Mouse (Mus musculus): ENCODE results near the gene Sept1. TPM values are rescaled to one million over a fixed set of nuclear protein-coding genes. Genes with fewer than 3 reads are reported as not detected.

Sept1 gene
- total RNA-seq, 1 experiment, result 85.8 TPM

DNA sequence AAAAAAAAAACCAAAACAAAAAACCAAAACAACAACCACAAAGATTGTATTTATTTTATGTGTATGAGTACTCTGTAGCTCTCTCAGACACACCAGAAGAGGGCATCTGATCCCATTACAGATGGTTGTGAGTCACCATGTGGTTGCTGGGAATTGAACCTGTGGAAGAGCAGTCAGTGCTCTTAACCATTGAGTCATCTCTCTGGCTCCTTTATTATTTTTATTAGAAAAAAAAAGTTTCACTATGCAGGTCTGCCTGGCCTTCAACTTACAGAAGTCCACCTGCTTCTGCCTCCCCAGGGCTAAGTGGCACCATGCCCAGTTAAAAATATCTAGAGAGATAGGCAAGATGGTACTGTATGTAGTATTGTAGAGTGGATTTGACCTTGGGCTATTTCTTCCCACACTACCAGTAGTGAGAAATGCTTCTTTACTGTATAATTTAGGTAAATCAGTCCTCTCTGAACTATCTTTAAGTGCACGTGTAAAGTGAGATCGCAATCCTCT is 10.5 kb upstream of the Sept1 start:
- no peak for DNase-seq (ENCODE audit: low read depth, low spot score)
- H3K4me1 ChIP-seq (ENCODE audit: control insufficient read depth in 2 of 2, insufficient read depth in 2 of 2, low read length in 2 of 2, poor library complexity in 1 of 2), result peaks cover 0 to 5% of the 10 kb centered on the region in 2 experiments; a peak in 1 of 4 replicates
- peaks cover 6% of the 10 kb centered on the region; the same call in 1 of the 2 replicates for H3K9me3 ChIP-seq (ENCODE audit: control insufficient read depth, insufficient read depth, low read depth, low read length)
- H3K27ac ChIP-seq (ENCODE audit: insufficient read depth, low read depth, low read length, poor library complexity, severe bottlenecking), result no peak overlapping the region
- H3K4me3 ChIP-seq (ENCODE audit: insufficient read depth in 1 of 2, low read depth in 1 of 2, low read length in 2 of 2, poor library complexity in 1 of 2, severe bottlenecking in 1 of 2), result peak overlapping the region in 1 of 2 experiments; percentile 96; a peak in 1 of 4 replicates
- peaks cover 6% of the 10 kb centered on the region; the same call in 1 of the 2 replicates for H3K36me3 ChIP-seq (ENCODE audit: control insufficient read depth, insufficient read depth, low read length, poor library complexity, severe bottlenecking)
- no peak for TF ChIP-seq ZC3H11A (IDR thresholded peaks at IDR 0.05; ENCODE audit: borderline replicate concordance, low read depth, low read length)
- in situ Hi-C loops (cut with MboI; ENCODE audit: low sequenced_read_pairs in 2 of 2, unreplicated experiment in 2 of 2), result no loop called here
- peak overlapping the region; percentile 83; the same call in 1 of the 2 replicates for H3K9ac ChIP-seq (ENCODE audit: insufficient read depth, low read depth, low read length, poor library complexity, severe bottlenecking)

DNA sequence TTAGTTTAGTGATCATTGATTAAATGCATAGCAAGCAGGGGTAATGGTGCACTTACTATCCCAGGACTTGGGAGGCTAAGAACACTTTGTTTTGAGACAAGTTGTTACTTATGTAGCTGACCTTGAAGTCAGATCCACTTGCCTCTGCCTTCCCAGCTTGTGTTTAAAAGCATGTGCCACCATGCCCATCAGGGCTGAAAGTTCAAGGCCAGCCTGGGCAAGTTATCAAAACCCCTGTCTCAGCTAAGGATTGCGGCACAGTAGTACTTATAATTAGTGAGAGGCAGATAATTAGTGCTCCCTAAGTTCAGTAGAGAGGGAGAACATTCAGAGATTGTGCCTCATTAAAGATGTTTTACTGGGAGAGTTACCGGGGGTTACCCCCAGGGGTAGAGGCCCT is 1.8 kb upstream of the Sept1 start:
- Histone ChIP-seq H3K9ac (ENCODE audit: insufficient read depth, low read depth, low read length, poor library complexity, severe bottlenecking) (no peak overlapping the region), H3K27ac (ENCODE audit: insufficient read depth, low read depth, low read length, poor library complexity, severe bottlenecking) (no peak overlapping the region), H3K4me3 (ENCODE audit: insufficient read depth in 1 of 2, low read depth in 1 of 2, low read length in 2 of 2, poor library complexity in 1 of 2, severe bottlenecking in 1 of 2) (peak overlapping the region; percentile 81 to 83; a peak in 2 of 4 replicates), H3K9me3 (ENCODE audit: control insufficient read depth, insufficient read depth, low read depth, low read length) (0 out of 2 replicates have a peak, but pooled peaks cover 2% of the 10 kb centered on the region), H3K36me3 (ENCODE audit: control insufficient read depth, insufficient read depth, low read length, poor library complexity, severe bottlenecking) (peaks cover 43% of the 10 kb centered on the region), H3K4me1 (ENCODE audit: control insufficient read depth in 2 of 2, insufficient read depth in 2 of 2, low read length in 2 of 2, poor library complexity in 1 of 2) (peaks cover 0 to 11% of the 10 kb centered on the region in 2 experiments; a peak in 2 of 4 replicates)
- TF ChIP-seq CHD2 (IDR thresholded peaks at IDR 0.05; ENCODE audit: low read depth, low read length) (no peak), HCFC1 (IDR thresholded peaks at IDR 0.05; ENCODE audit: borderline replicate concordance, insufficient read depth, low read length) (no peak), ZNF384 (IDR thresholded peaks at IDR 0.05; ENCODE audit: low read depth, low read length) (no peak), ZC3H11A (IDR thresholded peaks at IDR 0.05; ENCODE audit: borderline replicate concordance, low read depth, low read length) (no peak), MAFK (IDR thresholded peaks at IDR 0.05; ENCODE audit: insufficient read depth, low read depth, low read length) (no peak)
- DNase-seq (ENCODE audit: low read depth, low spot score), result no peak
- in situ Hi-C loops (cut with MboI; ENCODE audit: low sequenced_read_pairs in 2 of 2, unreplicated experiment in 2 of 2), result no loop called here

DNA sequence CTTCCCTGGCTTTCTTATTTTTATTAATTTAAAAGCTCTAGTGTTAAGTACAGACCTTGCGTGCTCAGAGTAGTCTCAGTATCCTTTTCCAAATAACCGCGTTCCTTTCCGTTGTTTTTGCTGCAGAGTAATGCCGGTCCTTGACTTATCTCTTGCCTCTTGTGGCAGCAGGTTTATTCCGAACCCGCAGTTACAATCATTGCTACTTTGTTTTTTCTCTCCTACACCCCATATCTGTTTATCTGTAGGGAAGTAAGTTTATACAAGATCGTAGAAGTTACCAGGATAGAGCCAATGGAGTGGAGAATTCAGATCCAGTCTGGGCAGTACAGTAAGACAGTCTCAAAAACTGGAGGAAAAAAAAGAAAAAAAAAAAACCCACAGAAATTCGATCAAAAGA is 835 bp upstream of the Sept1 start:
- TF ChIP-seq ZC3H11A (IDR thresholded peaks at IDR 0.05; ENCODE audit: borderline replicate concordance, low read depth, low read length) (no peak), CHD2 (IDR thresholded peaks at IDR 0.05; ENCODE audit: low read depth, low read length) (no peak), MAFK (IDR thresholded peaks at IDR 0.05; ENCODE audit: insufficient read depth, low read depth, low read length) (no peak), ZNF384 (IDR thresholded peaks at IDR 0.05; ENCODE audit: low read depth, low read length) (no peak), HCFC1 (IDR thresholded peaks at IDR 0.05; ENCODE audit: borderline replicate concordance, insufficient read depth, low read length) (no peak)
- in situ Hi-C loops (cut with MboI; ENCODE audit: low sequenced_read_pairs in 2 of 2, unreplicated experiment in 2 of 2), result no loop called here
- H3K36me3 ChIP-seq (ENCODE audit: control insufficient read depth, insufficient read depth, low read length, poor library complexity, severe bottlenecking), result peaks cover 43% of the 10 kb centered on the region
- H3K4me3 ChIP-seq (ENCODE audit: insufficient read depth in 1 of 2, low read depth in 1 of 2, low read length in 2 of 2, poor library complexity in 1 of 2, severe bottlenecking in 1 of 2), result peak overlapping the region; percentile 81 to 83
- H3K4me1 ChIP-seq (ENCODE audit: control insufficient read depth in 2 of 2, insufficient read depth in 2 of 2, low read length in 2 of 2, poor library complexity in 1 of 2), result peaks cover 0 to 11% of the 10 kb centered on the region in 2 experiments; a peak in 2 of 4 replicates
- peak overlapping the region; percentile 94; the same call in 1 of the 2 replicates for H3K27ac ChIP-seq (ENCODE audit: insufficient read depth, low read depth, low read length, poor library complexity, severe bottlenecking)
- peak overlapping the region; percentile 85; the same call in 1 of the 2 replicates for H3K9ac ChIP-seq (ENCODE audit: insufficient read depth, low read depth, low read length, poor library complexity, severe bottlenecking)
- H3K9me3 ChIP-seq (ENCODE audit: control insufficient read depth, insufficient read depth, low read depth, low read length), result no peaks in the 10 kb centered on the region
- no peak for DNase-seq (ENCODE audit: low read depth, low spot score)

DNA sequence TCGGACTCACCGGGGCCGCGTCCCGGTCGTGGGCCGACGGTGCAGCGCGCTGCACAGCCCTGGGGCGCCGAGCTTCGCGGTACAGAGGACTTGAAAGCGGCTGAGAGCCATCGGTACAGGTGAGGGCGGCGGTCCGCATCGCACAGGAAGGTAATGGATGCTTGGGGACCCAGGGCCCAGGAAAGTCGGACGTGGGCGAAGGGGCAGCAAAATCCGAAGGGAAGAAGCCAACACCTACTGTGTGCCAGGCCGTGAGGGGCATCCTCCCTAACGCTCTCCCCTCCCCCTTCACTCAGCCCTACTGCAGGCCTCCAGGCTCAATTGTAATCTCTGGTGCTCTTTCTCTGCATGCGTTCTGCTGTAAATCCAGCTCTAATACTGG is 429 bp upstream of the Sept1 start:
- H3K9me3 ChIP-seq (ENCODE audit: control insufficient read depth, insufficient read depth, low read depth, low read length), result no peaks in the 10 kb centered on the region
- DNase-seq (ENCODE audit: low read depth, low spot score), result no peak
- in situ Hi-C loops (cut with MboI; ENCODE audit: low sequenced_read_pairs in 2 of 2, unreplicated experiment in 2 of 2), result no loop called here
- peak overlapping the region; percentile 94 for H3K27ac ChIP-seq (ENCODE audit: insufficient read depth, low read depth, low read length, poor library complexity, severe bottlenecking)
- peak overlapping the region; percentile 85 for H3K9ac ChIP-seq (ENCODE audit: insufficient read depth, low read depth, low read length, poor library complexity, severe bottlenecking)
- peak overlapping the region; percentile 81 to 83 for H3K4me3 ChIP-seq (ENCODE audit: insufficient read depth in 1 of 2, low read depth in 1 of 2, low read length in 2 of 2, poor library complexity in 1 of 2, severe bottlenecking in 1 of 2)
- peaks cover 43% of the 10 kb centered on the region for H3K36me3 ChIP-seq (ENCODE audit: control insufficient read depth, insufficient read depth, low read length, poor library complexity, severe bottlenecking)
- H3K4me1 ChIP-seq (ENCODE audit: control insufficient read depth in 2 of 2, insufficient read depth in 2 of 2, low read length in 2 of 2, poor library complexity in 1 of 2), result peaks cover 0 to 11% of the 10 kb centered on the region in 2 experiments; a peak in 2 of 4 replicates
- TF ChIP-seq ZC3H11A (IDR thresholded peaks at IDR 0.05; ENCODE audit: borderline replicate concordance, low read depth, low read length) (no peak), HCFC1 (IDR thresholded peaks at IDR 0.05; ENCODE audit: borderline replicate concordance, insufficient read depth, low read length) (no peak), ZNF384 (IDR thresholded peaks at IDR 0.05; ENCODE audit: low read depth, low read length) (no peak), CHD2 (IDR thresholded peaks at IDR 0.05; ENCODE audit: low read depth, low read length) (no peak)
